Mouse (Mus musculus): Measurements from ENCODE around the gene Gm8127. TPM values are rescaled to one million over a fixed set of nuclear protein-coding genes. Genes with fewer than 3 reads are reported as not detected.
"Not testable (repeated sequence)": the region's sequence is repeated elsewhere in the genome, so short reads cannot be mapped to it uniquely, and the experiment has no call there.

Gene Gm8127
- total RNA-seq (2021), result not detected
- long read RNA-seq, experiment 1, result 0 reads
- long read RNA-seq, experiment 2, result 0 reads

- DNase-seq (ENCODE audit: low spot score in 2 of 2); H3K4me3 ChIP-seq; H3K27ac ChIP-seq: not testable (repeated sequence)
Measured at GRCm38 (mm10) chr14:43293503-43293902, at the start of gene Gm8127. TSS of gene Gm8127 (minus strand) at chr14:43293832.

GRCm38 (mm10) chr14:43337646-43338045 lies 44.0 kb upstream of the Gm8127 start:
- not testable (repeated sequence) for H3K4me3 ChIP-seq; DNase-seq (ENCODE audit: low spot score in 2 of 2); H3K27ac ChIP-seq

GRCm38 (mm10) chr14:43331362-43331880 lies 37.8 kb upstream of the Gm8127 start:
- not testable (repeated sequence) for H3K4me3 ChIP-seq; DNase-seq (ENCODE audit: low spot score in 2 of 2); H3K27ac ChIP-seq

GRCm38 (mm10) chr14:43328603-43329002 lies 35.0 kb upstream of the Gm8127 start:
- H3K27ac ChIP-seq; H3K4me3 ChIP-seq; DNase-seq (ENCODE audit: low spot score in 2 of 2): not testable (repeated sequence)

GRCm38 (mm10) chr14:43319516-43319915 lies 25.9 kb upstream of the Gm8127 start:
- DNase-seq (ENCODE audit: low spot score in 2 of 2), result not testable (repeated sequence)

GRCm38 (mm10) chr14:43278681-43279080 lies 15.0 kb downstream of the Gm8127 start:
- DNase-seq (ENCODE audit: low spot score in 2 of 2); H3K4me3 ChIP-seq; H3K27ac ChIP-seq: not testable (repeated sequence)

More at GRCm38 (mm10) chr14:43319516-43319915, 25.9 kb upstream of the Gm8127 start:
- H3K4me3 ChIP-seq, H3K27ac ChIP-seq: not testable (repeated sequence)

GRCm38 (mm10) chr14:43278146-43278545 lies 15.5 kb downstream of the Gm8127 start:
- not testable (repeated sequence) for H3K4me3 ChIP-seq; DNase-seq (ENCODE audit: low spot score in 2 of 2)

GRCm38 (mm10) chr14:43277468-43277867 lies 16.2 kb downstream of the Gm8127 start:
- not testable (repeated sequence) for H3K4me3 ChIP-seq; H3K27ac ChIP-seq; DNase-seq (ENCODE audit: low spot score in 2 of 2)

More at GRCm38 (mm10) chr14:43278146-43278545, 15.5 kb downstream of the Gm8127 start:
- not testable (repeated sequence) for H3K27ac ChIP-seq

GRCm38 (mm10) chr14:43275752-43276151 lies 17.9 kb downstream of the Gm8127 start:
- DNase-seq (ENCODE audit: low spot score in 2 of 2); H3K27ac ChIP-seq; H3K4me3 ChIP-seq: not testable (repeated sequence)

GRCm38 (mm10) chr14:43274986-43275511 lies 18.6 kb downstream of the Gm8127 start, which contains the start of gene Gm9732:
TSS of gene Gm9732 (plus strand) at chr14:43275036.
- not testable (repeated sequence) for H3K27ac ChIP-seq; H3K4me3 ChIP-seq; DNase-seq (ENCODE audit: low spot score in 2 of 2)

- not testable (repeated sequence) for H3K27ac ChIP-seq; H3K4me3 ChIP-seq; DNase-seq (ENCODE audit: low spot score in 2 of 2)
Measured at GRCm38 (mm10) chr14:43273161-43273560, 20.5 kb downstream of the Gm8127 start.

GRCm38 (mm10) chr14:43269211-43269610 lies 24.4 kb downstream of the Gm8127 start:
- DNase-seq (ENCODE audit: low spot score in 2 of 2); H3K27ac ChIP-seq: not testable (repeated sequence)

GRCm38 (mm10) chr14:43268521-43269084 lies 25.0 kb downstream of the Gm8127 start:
- DNase-seq (ENCODE audit: low spot score in 2 of 2); H3K4me3 ChIP-seq; H3K27ac ChIP-seq: not testable (repeated sequence)

More at GRCm38 (mm10) chr14:43269211-43269610, 24.4 kb downstream of the Gm8127 start:
- H3K4me3 ChIP-seq, result not testable (repeated sequence)

- DNase-seq (ENCODE audit: low spot score in 2 of 2); H3K27ac ChIP-seq: not testable (repeated sequence)
Measured at GRCm38 (mm10) chr14:43263421-43263820, 30.2 kb downstream of the Gm8127 start.

GRCm38 (mm10) chr14:43258349-43258748 lies 35.3 kb downstream of the Gm8127 start, which contains the start of gene Gm8126:
TSS of gene Gm8126 (plus strand) at chr14:43258649.
- not testable (repeated sequence) for H3K27ac ChIP-seq; H3K4me3 ChIP-seq; DNase-seq (ENCODE audit: low spot score in 2 of 2)

More at GRCm38 (mm10) chr14:43263421-43263820, 30.2 kb downstream of the Gm8127 start:
- H3K4me3 ChIP-seq, result not testable (repeated sequence)

GRCm38 (mm10) chr14:43256511-43256910 lies 37.1 kb downstream of the Gm8127 start:
- H3K27ac ChIP-seq, H3K4me3 ChIP-seq: not testable (repeated sequence)

More at GRCm38 (mm10) chr14:43256511-43256910, 37.1 kb downstream of the Gm8127 start:
- DNase-seq (ENCODE audit: low spot score in 2 of 2), result not testable (repeated sequence)

Data from layer of hippocampus, adult 2 months (tissue).